Mouse (Mus musculus): ENCODE results near the gene Scml4.

The Scml4 gene

DNA sequence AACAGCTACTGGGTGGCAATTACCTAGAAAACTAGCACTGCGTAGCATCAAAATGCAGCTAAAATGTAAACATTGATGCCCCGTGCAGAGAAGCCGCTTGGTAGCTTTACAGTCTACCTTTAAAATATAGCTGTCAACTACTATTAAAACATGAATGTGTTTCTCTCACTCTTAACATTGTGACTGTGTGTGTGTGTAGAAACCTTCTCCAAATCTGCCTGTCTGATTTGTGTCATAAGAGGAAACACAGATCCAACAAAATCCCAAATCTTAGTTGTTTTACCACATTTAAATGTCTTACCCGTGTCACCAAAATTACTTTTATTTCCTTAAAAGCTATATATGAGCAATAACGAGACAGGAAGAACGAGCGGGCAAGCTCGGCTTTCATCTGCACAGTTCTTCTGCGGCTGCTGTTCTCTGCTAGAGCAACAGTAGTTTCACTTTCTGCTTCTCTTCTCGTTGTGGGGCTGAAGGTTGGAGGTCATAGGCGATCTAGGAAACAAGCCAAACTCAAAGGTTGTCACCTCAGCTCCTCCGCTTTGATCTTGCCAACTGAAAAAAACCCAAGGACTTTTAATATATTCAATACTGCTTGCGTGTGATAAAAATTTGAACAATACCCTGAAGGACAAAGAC, 2.1 kb downstream of the Scml4 start:
- DNase-seq, result no peak

DNA sequence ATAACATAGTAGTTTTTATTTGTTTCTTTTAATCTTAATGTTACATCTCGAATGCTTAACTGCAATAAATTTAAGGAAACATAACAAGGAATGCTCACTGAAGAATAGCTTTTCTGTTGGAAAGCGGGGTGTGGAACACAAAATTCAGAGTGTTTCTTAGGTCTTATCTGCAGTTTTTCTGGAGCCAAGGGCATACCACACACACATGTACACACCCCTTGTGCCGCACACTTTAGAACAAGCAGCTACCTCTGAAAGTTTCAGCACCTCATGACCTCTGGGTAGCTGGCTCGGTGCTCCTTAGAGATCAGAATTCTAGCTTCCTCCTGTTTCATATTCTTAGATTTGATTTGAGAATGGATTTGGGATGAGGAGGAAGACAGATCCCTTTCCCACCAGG, 2.6 kb downstream of the Scml4 start:
- no peak for DNase-seq

DNA sequence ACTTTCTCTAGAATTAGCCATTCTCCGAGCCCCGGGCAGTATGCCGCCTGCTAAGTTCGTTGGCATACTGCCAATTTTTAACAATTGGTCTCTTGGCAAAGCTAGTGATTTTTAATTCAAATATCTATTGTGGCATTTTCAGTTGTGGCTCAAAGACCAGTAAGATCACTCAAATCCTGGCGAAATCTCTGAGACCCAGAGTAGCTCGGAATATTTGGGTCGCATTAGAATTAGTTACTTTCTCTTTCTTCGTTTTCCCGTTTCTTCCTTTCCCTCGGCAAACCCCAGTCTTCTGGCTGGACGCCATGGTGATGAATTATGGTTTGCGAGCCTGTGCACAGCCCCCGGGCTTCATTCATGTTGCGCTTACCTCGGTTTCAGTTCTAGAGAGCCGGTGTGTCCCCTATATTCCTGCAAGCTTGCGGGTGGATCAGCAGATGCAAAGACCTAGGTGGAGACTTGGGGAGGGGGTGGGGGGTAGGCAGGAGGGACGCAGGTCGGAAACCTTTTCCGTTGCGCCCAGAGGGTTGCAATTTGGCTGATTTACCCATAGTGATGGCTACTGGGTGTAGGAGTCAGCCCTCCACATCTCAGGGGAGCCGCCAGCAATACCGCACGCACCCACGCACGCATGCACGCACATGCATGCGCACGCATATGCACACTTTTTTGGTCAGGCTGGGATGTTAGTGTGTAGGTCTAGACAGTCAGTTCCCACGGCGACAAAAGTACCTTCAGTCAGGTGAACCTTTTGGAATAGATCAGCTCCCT, 3.6 kb downstream of the Scml4 start:
- DNase-seq, result peak; percentile 78 to 84

DNA sequence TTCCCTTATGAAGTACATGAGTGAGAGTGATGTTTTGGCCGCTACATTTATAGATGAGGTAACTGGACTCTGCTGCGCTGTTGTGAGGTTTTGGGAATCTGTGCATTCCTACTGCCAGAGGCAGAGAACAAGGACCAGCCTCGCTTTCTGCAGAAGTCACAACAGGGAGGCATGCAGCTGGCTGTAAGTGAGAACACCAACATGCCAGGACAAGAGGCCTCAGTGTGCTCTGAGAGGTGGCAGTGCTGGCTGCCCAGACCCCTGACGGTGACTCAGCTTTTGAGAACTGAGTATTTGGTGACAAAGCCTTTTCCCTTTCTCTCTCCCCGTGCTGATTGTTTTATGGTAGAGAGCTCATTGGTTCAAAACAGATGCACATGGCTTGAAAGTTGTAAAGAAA, 4.5 kb downstream of the Scml4 start:
- DNase-seq, result peak in 1 of 2 experiments; percentile 18

DNA sequence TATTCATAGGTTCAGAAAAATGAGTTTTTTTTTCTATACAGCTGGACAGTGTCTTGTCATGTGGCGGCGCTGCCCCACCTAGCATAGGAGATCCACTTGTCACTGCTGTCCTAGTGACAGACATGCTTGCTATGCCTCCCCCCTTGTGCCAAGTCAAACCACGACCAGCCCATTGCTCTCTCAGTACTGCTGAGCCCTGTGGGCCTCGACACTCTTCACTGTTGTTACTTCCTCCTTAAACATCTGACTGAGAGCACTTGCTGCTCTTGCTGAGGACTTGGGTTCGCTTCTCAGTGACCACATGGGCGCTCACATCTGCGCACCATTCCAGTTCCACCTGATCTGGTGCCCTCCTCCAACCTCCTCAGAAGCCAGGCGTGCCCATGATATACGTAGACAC, 8.2 kb downstream of the Scml4 start:
- DNase-seq, result no peak

DNA sequence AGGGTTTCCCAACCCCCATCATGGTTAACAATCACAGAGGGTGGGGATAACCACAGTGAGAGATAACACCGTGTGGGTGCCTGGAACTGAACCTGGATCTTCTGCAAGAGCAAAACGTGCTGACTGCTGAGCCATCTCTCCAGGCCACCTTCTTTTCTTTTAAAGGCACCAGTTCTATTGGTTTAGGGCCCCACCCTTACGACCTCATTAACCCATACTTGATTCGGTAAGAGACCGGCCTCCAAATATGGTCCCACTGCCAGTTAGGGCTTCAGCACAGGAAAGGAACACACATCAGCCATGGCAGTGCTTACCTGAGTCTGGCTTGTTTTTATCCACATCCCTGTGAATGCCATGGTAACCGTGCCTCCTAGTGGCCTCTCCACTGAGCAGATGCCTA, 9.3 kb downstream of the Scml4 start:
- DNase-seq, result no peak

DNA sequence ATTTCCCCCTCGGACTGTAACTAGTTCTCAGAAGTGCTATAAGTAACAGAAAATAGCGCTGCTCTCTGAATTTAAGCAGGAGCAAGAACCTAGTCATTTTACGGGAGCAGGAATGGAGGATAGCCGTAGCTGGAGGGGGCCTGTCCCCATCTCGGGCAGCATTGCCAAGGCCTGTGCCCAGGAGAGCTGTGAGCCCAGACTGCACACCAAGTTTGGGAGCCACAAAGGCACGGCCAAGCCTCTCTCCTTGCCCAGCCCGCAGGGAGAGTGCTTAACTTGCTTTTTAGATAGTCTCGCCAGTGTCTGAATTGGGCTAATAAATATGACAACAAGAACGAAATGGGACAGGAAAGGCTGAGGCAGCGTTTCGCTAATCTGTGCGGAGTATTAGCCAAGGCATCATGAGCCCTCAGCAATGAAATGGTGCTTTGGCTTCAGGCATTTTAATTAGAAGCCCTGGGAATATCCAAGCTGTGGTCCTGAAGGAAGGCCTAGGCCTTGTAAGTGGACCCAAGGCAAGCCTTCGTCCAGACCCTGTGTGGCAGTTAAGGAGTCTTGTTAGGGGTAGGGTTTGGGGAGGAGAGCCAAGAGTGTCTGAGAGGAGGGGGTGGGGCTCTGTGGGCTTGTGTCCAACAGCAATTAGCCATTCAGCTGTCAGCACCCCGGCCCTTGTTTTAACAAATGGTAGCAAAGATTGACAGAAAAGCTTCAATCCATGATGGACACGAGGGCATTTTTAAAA, 12.3 kb downstream of the Scml4 start:
- peak; percentile 82 to 87 for DNase-seq

DNA sequence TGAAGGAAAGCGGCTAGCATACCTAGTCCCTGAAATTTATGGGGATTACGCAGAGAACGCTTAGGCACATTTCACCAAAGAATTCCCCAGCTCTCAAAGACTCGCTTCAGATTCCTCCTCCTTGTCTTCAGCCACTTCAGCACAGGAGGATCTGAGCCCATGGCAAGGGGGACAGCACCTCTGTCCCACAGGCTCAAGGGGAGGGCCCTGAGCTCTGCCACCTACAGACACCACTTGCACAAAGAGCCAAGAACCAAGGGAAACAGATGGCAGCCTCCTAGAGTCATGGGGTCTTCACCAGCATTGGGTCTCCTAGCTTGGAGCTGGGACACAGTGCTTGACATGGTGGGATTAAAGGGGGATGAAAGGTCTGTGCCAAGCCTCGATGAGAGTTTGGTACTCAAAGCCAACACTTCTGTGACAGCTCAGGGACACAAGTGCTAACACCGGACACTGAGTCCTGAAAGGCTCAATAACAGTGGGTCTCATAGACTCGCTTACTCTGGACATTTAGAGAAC, 13.0 kb downstream of the Scml4 start:
- peak; percentile 43 to 63 for DNase-seq

DNA sequence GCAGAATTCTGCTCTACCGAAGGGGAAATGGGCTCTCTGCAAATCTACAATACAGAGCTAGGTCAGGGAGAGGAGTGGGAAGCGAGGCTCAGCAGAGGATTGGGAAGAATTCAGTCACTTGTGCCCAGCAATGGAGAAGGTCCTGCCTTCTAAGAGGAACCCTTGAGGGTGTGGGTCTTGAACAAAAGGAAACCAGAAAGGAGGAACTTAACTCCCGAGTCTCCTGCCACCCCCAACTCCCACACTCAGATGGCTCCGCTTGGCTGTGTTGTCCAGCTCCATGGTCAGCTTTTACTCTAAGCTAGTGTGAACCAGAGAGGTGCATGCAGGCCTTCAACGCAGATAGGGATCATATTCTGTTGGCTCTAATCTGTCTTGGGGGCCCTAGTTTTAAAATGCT, 16.0 kb downstream of the Scml4 start:
- DNase-seq, result no peak

DNA sequence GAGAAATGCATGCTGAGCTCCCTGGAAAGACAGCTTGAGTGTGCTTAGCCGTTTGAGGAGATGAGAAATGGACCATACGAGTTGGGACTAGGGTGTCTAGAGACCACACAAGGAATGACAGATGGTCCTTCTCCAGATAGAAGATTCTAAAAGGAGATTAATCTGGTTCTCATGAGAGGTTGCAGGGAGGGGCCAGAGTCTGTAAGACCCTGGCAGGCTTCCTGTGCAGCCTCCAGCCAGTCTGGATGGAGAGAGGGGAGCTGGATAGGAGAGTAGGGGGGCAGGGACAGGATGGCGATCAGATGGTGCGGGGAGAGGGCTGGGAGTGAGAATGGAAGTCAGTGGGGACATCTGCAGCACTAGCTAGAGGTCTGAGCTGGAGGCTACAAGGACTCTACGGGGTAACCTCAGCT, 19.1 kb downstream of the Scml4 start:
- DNase-seq, result peak; percentile 30 to 53

DNA sequence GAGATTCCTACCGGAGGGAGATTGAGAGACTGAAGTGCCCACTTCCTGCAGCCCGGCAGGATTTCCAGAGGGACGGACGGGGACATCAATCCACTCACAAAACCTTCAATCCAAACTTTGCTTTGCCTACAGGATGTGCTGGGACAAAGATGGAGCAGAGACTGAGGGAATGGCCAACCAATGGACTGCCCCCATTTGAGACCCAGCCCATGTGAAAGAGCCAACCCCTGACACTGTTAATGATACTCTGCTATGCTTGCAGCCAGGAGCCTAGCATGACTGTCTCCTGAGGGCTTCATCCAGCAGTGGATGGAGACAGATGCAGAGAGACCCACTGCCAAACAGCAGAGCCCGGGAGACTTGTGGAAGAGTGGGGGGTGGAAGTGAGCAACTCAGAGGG, 19.5 kb downstream of the Scml4 start:
- DNase-seq, result peak in 1 of 2 experiments; percentile 11

DNA sequence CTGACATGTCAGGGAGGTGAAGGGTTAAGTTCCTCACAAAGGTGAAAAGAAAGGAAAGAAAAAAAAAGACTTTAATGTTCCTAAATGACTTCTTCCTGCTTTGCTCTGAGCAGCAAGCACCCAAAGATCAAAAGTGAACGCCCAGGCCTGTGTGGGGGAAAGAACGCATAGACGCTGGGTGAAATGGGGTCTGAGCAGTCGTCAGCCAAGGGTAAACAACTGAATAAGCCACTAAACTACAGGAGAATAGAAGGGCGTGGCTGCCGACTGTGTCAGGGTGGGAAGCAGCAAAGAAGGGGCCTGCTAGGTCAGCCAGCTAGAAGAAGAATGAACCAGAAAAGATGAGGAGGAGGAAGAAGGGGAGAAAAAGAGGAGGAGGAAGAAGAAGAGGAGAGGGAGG, 26.9 kb downstream of the Scml4 start:
- DNase-seq, result no peak

DNA sequence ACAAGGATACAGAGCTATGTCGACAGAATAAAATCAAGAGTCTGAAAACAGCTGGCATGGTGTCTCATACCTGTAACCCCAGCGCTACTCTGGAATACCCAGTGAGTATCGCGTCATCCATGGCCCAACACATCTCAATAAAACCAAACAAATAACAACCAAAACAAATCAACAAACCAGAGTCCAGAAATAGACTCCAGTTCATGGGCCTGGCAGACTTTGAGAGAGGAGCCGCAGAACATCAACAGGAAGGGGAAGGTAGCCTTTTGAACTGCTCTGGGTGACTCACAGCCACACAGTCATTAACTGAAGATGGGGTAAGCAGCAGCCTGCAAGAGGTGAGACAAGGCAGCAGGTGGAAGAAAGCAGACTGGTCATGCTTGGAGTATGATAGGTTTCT, 28.1 kb downstream of the Scml4 start:
- DNase-seq, result no peak

DNA sequence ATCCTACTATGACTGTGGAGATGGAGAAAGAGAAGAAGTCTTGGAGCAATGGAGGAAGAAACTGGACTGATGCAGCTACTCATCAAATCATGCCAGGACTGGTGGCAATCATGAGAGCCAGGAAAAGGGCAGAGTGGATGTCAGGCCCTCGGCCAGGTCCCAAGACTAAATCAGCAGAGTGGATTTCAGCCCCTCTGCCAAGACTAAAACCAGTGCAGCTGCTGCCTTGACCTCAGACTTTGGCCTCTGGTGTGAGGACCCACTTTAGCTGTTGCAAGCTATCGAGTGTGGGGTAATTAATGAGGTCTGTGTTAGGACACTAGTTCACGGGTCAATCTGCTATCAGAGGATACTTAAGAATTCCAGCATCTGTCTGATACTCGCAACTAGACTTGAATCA, 30.2 kb downstream of the Scml4 start:
- DNase-seq, result peak in 1 of 2 experiments; percentile 26

DNA sequence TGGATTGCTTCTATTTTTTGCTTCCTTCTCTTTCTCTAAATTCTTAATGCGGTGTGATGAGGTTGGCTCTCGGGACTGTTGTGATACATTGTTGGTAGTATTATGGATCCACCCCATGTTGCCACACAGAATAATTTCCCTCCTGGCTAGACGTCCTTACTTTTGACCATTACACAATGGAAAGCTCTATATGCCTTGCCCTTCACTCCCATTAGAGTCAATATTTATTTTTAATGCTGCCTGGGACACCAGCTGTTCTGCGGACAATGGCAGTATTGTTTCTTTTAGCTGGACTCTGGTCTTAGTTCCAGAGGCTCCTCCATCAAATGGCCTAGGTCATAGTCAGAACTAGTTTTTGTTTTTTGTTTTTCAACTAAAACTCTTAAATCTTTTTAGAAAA, 32.1 kb downstream of the Scml4 start:
- DNase-seq, result no peak

DNA sequence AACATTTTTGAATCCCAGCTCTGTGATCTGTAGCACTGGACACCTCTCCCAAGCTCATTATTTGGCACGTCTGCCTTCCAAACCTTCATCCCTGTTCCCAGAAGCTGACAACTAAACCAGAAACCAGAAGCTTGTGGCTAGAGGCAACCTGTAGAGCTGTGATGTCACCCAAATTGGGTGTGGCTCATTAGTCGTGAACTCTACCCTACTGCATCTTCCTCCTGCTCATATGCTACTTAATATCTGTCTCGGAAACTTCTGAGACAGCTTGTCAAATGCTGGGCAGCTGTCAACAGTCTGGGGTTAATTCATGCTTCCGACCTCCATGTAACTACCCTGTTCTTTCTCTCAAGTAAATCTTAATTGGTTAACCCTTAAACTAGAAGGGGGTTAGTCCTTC, 32.8 kb downstream of the Scml4 start:
- DNase-seq, result no peak

DNA sequence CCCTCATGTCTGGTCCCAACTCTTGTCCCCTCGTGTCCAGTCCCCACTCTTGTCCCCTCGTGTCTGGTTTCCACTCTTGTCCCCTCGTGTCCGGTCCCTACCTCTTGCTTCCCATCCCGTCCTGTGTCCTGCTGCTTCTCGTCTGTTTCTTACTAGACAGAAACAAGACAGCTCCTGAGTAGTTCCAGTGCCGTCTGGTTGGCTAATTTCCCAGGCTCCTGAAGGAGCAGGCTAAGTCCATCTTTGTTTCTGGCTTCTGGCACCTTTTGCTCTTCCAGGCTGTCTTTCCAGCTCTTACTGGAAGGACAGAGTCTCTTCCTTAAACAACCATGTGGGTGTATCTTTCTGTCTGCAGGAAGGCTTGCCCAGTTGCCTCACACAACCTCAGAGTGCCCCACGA, 33.7 kb downstream of the Scml4 start:
- DNase-seq, result peak; percentile 29 to 38

DNA sequence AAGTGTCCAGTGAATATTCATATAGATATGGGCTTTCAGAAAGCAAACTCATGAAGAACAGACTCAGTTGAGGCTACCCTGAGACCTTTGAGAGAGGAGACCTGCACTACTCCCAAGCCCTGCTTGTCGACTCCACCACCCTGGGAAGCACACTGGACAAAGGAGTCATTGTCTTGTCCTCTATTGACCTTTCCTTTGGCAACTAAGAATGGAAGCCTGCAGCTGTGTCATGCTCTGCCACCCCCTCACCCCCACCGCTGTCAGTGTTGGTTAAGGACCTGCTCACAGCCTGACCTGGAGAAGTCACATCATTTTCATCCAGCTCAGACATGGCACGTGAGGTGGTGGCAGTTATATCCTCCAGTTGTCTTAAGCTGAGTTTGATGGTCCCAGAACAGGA, 34.1 kb downstream of the Scml4 start:
- DNase-seq, result no peak

DNA sequence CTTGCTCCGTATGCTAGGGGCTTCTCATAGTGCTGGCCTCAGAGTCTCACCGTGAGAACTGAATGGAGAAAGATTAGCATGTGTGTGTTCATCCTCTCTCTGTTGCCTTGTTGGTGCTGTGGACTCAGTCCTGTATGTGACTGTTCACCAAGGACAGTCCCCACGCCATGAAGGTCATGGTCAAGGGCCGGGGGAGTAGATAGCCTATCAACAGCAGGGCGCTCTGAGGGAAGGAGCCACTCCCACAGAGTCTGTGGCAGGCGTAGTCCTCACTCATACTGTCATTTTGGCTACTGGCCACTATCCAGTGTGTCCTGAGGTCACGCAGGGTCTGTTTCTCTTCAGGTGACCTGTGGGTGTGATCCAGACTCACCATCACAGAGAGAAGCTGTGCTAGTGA, 34.5 kb downstream of the Scml4 start:
- DNase-seq, result no peak

DNA sequence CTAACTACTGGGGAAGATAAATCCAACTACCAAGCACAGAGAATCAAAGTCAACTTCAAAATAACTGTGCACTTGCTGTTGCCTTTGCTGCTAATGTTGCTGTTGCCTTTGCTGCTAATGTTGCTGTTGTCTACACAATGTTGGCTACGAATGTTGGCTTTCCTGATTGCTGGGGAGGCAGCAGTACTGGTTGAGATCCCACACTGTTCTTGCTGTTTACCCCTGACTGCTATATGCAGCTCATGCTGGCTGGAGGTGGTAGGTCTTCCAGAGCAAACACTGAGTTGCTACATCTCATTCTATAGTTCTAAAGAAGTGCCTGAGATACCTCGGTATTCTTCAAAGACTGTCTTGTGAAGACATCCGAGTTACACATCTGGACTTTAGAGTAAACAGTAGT, 36.5 kb downstream of the Scml4 start:
- no peak for DNase-seq

DNA sequence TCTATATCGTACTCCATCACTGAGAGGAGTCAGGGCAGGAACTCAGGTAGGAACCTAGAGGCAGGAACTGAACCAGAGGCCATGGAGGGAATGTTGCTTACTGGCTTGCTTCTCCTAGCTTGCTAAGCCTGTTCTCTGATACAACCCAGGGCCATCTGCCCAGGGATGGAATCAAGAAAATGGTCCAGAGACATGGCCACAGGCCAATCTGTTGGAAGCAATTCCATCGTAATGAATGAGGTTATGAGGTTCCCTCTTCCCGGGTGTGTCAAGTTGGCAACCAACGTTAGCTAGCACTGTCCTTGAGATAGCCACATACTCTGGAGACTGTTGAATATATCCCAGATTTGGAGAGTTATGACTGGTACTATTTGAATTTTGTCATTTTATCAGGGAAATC, 37.0 kb downstream of the Scml4 start:
- DNase-seq, result peak; percentile 39 to 61

DNA sequence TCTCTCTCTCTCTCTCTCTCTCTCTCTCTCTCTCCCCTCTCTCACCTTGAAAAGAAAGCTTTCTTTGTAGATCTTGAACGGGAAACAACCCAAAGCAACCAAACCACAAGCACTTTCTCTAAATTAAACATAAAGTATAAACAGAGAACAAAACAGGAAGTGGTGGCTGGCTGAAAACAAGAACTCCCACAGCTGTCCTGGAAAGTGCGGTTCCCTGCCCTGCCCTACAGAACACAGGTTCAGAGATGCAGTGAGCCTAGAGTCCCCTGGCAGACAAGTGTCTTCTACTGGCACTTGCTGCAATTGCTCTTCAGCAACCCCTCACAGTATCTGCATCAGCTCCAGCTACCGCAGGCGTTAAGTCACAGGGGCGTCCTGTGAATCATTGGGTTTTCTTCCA, 37.5 kb downstream of the Scml4 start:
- no peak for DNase-seq

DNA sequence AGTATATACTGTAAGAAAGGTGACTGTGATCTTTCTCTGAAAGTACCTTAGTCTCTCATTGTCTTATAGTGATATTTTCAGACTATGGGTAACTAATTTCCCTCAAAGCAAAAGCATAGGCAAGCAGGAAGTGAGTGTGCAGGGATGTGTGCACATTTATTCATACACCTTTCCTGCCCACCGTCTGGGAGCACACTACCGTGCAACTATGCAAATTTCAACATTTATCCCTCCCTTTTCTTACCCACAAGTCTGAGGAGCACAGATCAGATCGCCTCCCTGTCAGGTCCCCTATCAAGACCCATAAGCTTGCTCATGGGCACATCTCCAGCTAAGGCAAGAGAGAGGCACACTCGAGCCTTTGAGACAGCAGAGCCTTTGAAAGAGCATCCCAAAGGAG, 41.2 kb downstream of the Scml4 start:
- DNase-seq, result no peak

DNA sequence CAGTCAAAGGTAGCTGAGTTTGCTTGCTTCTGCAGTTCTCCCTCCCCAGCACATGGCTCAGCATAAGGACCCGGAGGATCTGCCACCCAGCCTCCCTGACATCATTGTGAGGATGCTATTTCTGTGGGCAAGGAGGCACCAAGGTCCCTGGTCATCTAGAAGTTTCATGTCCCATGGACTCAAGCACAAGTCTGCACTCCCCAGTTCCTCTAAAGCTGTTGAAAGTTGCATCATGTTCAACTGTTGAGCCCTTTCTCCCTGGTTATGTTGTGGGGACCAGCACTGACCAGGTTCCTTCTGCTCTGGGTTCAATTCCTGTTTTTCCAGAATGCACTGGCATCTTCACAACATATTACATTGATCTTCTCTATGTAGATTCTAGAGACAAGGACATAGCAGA, 42.9 kb downstream of the Scml4 start:
- DNase-seq, result no peak
